Mouse (Mus musculus): Measurements from ENCODE around the gene Tmem212. TPM values are rescaled to one million over a fixed set of nuclear protein-coding genes. Genes with fewer than 3 reads are reported as not detected.

Gene Tmem212
- polyA plus RNA-seq, 1 experiment from 2014 or later, result not detected

GRCm38 (mm10) chr3:27861601-27862000 lies 34.6 kb downstream of the Tmem212 start:
- ATAC-seq (ENCODE audit: insufficient read depth, low FRiP score, low TSS enrichment), result no peak
- WGBS, result 86% methylated on average over 6 of the region's 6 CpGs
- H3K4me1 ChIP-seq (ENCODE audit: control insufficient read depth, insufficient read depth, low read length), result peaks cover 6% of the 10 kb centered on the region; the same call in 1 of the 2 replicates
- H3K27ac ChIP-seq (ENCODE audit: low read depth, low read length), result no peak overlapping the region
- no peak overlapping the region for H3K4me2 ChIP-seq (ENCODE audit: low read depth)
- no peak for DNase-seq (ENCODE audit: low spot score)
- no peaks in the 10 kb centered on the region for H3K36me3 ChIP-seq (ENCODE audit: control insufficient read depth, insufficient read depth, low read length)
- H3K9ac ChIP-seq (ENCODE audit: low read length), result no peak overlapping the region
- no peak overlapping the region for H3K4me3 ChIP-seq (ENCODE audit: low read depth, low read length)
- H3K9me3 ChIP-seq (ENCODE audit: control insufficient read depth, low read length), result no peaks in the 10 kb centered on the region
- H3K27me3 ChIP-seq (ENCODE audit: control insufficient read depth, insufficient read depth, low read length), result no peaks in the 10 kb centered on the region

GRCm38 (mm10) chr3:27861086-27861485 lies 35.1 kb downstream of the Tmem212 start:
- ATAC-seq (ENCODE audit: insufficient read depth, low FRiP score, low TSS enrichment), result no peak
- WGBS, result 87% methylated on average over 6 of the region's 6 CpGs
- Histone ChIP-seq H3K9ac (ENCODE audit: low read length) (no peak overlapping the region), H3K27ac (ENCODE audit: low read depth, low read length) (no peak overlapping the region), H3K36me3 (ENCODE audit: control insufficient read depth, insufficient read depth, low read length) (no peaks in the 10 kb centered on the region), H3K4me3 (ENCODE audit: low read depth, low read length) (no peak overlapping the region), H3K4me2 (ENCODE audit: low read depth) (no peak overlapping the region), H3K4me1 (ENCODE audit: control insufficient read depth, insufficient read depth, low read length) (peaks cover 6% of the 10 kb centered on the region; the same call in 1 of the 2 replicates), H3K9me3 (ENCODE audit: control insufficient read depth, low read length) (no peaks in the 10 kb centered on the region), H3K27me3 (ENCODE audit: control insufficient read depth, insufficient read depth, low read length) (no peaks in the 10 kb centered on the region)
- no peak for DNase-seq (ENCODE audit: low spot score)

DNA sequence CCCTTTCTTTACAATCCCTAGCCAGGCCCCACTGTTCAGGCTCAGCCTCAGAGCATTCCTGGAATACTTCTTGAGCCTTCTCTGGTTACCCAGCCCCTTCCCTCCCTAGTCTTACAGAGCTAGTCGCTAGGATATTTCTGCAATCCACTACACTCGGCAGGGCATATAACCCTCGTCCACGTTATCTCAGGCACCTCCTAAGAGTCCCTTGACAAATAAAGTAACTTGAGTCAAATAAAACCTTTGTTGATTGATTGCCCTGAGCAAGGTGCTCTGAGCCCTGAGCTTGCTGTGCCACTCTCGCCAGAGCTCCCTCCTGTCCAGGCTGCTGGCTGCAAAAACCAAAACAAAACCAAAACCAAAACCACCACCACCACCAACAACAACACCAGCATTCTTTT lies 37.0 kb downstream of the Tmem212 start:
- Histone ChIP-seq H3K4me1 (ENCODE audit: control insufficient read depth, insufficient read depth, low read length) (peaks cover 6% of the 10 kb centered on the region; the same call in 1 of the 2 replicates), H3K36me3 (ENCODE audit: control insufficient read depth, insufficient read depth, low read length) (no peaks in the 10 kb centered on the region), H3K9ac (ENCODE audit: low read length) (no peak overlapping the region), H3K4me2 (ENCODE audit: low read depth) (no peak overlapping the region), H3K4me3 (ENCODE audit: low read depth, low read length) (no peak overlapping the region), H3K27ac (ENCODE audit: low read depth, low read length) (0 out of 2 replicates have a peak overlapping the region, but pooled peaks have one; percentile 10), H3K27me3 (ENCODE audit: control insufficient read depth, insufficient read depth, low read length) (no peaks in the 10 kb centered on the region), H3K9me3 (ENCODE audit: control insufficient read depth, low read length) (no peaks in the 10 kb centered on the region)
- WGBS, result 9% methylated on average over 5 of the region's 5 CpGs
- ATAC-seq (ENCODE audit: insufficient read depth, low FRiP score, low TSS enrichment), result no peak
- DNase-seq (ENCODE audit: low spot score), result peak; percentile 49

GRCm38 (mm10) chr3:27858441-27859115 lies 37.6 kb downstream of the Tmem212 start:
- no peak overlapping the region for H3K4me3 ChIP-seq (ENCODE audit: low read depth, low read length)
- peaks cover 6% of the 10 kb centered on the region; the same call in 1 of the 2 replicates for H3K4me1 ChIP-seq (ENCODE audit: control insufficient read depth, insufficient read depth, low read length)
- no peak overlapping the region for H3K4me2 ChIP-seq (ENCODE audit: low read depth)
- WGBS, result 40% methylated on average over 5 of the region's 5 CpGs
- H3K27ac ChIP-seq (ENCODE audit: low read depth, low read length), result no peak overlapping the region
- H3K36me3 ChIP-seq (ENCODE audit: control insufficient read depth, insufficient read depth, low read length), result no peaks in the 10 kb centered on the region
- ATAC-seq (ENCODE audit: insufficient read depth, low FRiP score, low TSS enrichment) (no peak), DNase-seq (ENCODE audit: low spot score) (no peak)
- H3K27me3 ChIP-seq (ENCODE audit: control insufficient read depth, insufficient read depth, low read length), result no peaks in the 10 kb centered on the region
- no peaks in the 10 kb centered on the region for H3K9me3 ChIP-seq (ENCODE audit: control insufficient read depth, low read length)
- H3K9ac ChIP-seq (ENCODE audit: low read length), result no peak overlapping the region

- no peaks in the 10 kb centered on the region for H3K9me3 ChIP-seq (ENCODE audit: control insufficient read depth, low read length)
- no peak for ATAC-seq (ENCODE audit: insufficient read depth, low FRiP score, low TSS enrichment)
- H3K4me1 ChIP-seq (ENCODE audit: control insufficient read depth, insufficient read depth, low read length), result no peaks in the 10 kb centered on the region; the same call in 1 of the 2 replicates
- DNase-seq (ENCODE audit: low spot score), result no peak
- no peak overlapping the region for H3K27ac ChIP-seq (ENCODE audit: low read depth, low read length)
- H3K36me3 ChIP-seq (ENCODE audit: control insufficient read depth, insufficient read depth, low read length), result no peaks in the 10 kb centered on the region
- 94% methylated on average over 2 of the region's 2 CpGs for WGBS
- no peaks in the 10 kb centered on the region for H3K27me3 ChIP-seq (ENCODE audit: control insufficient read depth, insufficient read depth, low read length)
- no peak overlapping the region for H3K4me2 ChIP-seq (ENCODE audit: low read depth)
- H3K4me3 ChIP-seq (ENCODE audit: low read depth, low read length), result no peak overlapping the region
- no peak overlapping the region for H3K9ac ChIP-seq (ENCODE audit: low read length)
Observed at GRCm38 (mm10) chr3:27856288-27856687, 39.9 kb downstream of the Tmem212 start.

- H3K27ac ChIP-seq (ENCODE audit: low read depth, low read length), result no peak overlapping the region
- H3K9me3 ChIP-seq (ENCODE audit: control insufficient read depth, low read length), result no peaks in the 10 kb centered on the region
- no peak for DNase-seq (ENCODE audit: low spot score)
- H3K36me3 ChIP-seq (ENCODE audit: control insufficient read depth, insufficient read depth, low read length), result no peaks in the 10 kb centered on the region
- H3K4me3 ChIP-seq (ENCODE audit: low read depth, low read length), result no peak overlapping the region
- no peak overlapping the region for H3K9ac ChIP-seq (ENCODE audit: low read length)
- H3K27me3 ChIP-seq (ENCODE audit: control insufficient read depth, insufficient read depth, low read length), result no peaks in the 10 kb centered on the region
- 65% methylated on average over 5 of the region's 5 CpGs for WGBS
- no peak overlapping the region for H3K4me2 ChIP-seq (ENCODE audit: low read depth)
- no peak for ATAC-seq (ENCODE audit: insufficient read depth, low FRiP score, low TSS enrichment)
- H3K4me1 ChIP-seq (ENCODE audit: control insufficient read depth, insufficient read depth, low read length), result no peaks in the 10 kb centered on the region; the same call in 1 of the 2 replicates
Observed at GRCm38 (mm10) chr3:27854431-27855180, 41.6 kb downstream of the Tmem212 start.

DNA sequence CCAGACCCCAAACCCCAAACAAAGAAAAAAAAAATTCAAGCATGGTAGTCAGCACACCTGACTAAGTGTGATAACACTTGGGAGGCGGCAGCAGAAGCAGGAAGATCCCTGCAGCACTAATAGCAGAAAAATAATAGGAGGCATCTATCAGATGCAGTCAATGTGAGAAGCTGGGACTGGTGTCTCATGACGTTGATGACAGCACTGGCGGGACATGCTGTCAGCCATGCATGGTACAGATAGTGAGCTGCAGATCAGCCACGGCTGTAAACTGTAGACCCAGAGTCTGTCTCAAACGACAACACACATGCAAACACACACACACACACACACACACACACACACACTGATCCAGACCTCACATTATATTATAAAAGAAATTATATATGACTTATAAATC lies 52.9 kb downstream of the Tmem212 start:
- no peak for ATAC-seq (ENCODE audit: insufficient read depth, low FRiP score, low TSS enrichment)
- Histone ChIP-seq H3K4me3 (ENCODE audit: low read depth, low read length) (no peak overlapping the region), H3K27ac (ENCODE audit: low read depth, low read length) (no peak overlapping the region), H3K4me1 (ENCODE audit: control insufficient read depth, insufficient read depth, low read length) (no peaks in the 10 kb centered on the region), H3K27me3 (ENCODE audit: control insufficient read depth, insufficient read depth, low read length) (no peaks in the 10 kb centered on the region), H3K9ac (ENCODE audit: low read length) (no peak overlapping the region), H3K36me3 (ENCODE audit: control insufficient read depth, insufficient read depth, low read length) (no peaks in the 10 kb centered on the region), H3K9me3 (ENCODE audit: control insufficient read depth, low read length) (no peaks in the 10 kb centered on the region), H3K4me2 (ENCODE audit: low read depth) (no peak overlapping the region)
- WGBS, result 87% methylated on average over 5 of the region's 5 CpGs
- DNase-seq (ENCODE audit: low spot score), result no peak

- no peak overlapping the region for H3K27ac ChIP-seq (ENCODE audit: low read depth, low read length)
- H3K4me2 ChIP-seq (ENCODE audit: low read depth), result no peak overlapping the region
- WGBS, result 65% methylated on average over 5 of the region's 5 CpGs
- no peaks in the 10 kb centered on the region for H3K27me3 ChIP-seq (ENCODE audit: control insufficient read depth, insufficient read depth, low read length)
- H3K4me3 ChIP-seq (ENCODE audit: low read depth, low read length), result no peak overlapping the region
- DNase-seq (ENCODE audit: low spot score), result no peak
- H3K36me3 ChIP-seq (ENCODE audit: control insufficient read depth, insufficient read depth, low read length), result no peaks in the 10 kb centered on the region
- ATAC-seq (ENCODE audit: insufficient read depth, low FRiP score, low TSS enrichment), result no peak
- no peaks in the 10 kb centered on the region for H3K4me1 ChIP-seq (ENCODE audit: control insufficient read depth, insufficient read depth, low read length)
- H3K9me3 ChIP-seq (ENCODE audit: control insufficient read depth, low read length), result no peaks in the 10 kb centered on the region
- H3K9ac ChIP-seq (ENCODE audit: low read length), result no peak overlapping the region
Observed at GRCm38 (mm10) chr3:27842856-27843255, 53.3 kb downstream of the Tmem212 start.

DNA sequence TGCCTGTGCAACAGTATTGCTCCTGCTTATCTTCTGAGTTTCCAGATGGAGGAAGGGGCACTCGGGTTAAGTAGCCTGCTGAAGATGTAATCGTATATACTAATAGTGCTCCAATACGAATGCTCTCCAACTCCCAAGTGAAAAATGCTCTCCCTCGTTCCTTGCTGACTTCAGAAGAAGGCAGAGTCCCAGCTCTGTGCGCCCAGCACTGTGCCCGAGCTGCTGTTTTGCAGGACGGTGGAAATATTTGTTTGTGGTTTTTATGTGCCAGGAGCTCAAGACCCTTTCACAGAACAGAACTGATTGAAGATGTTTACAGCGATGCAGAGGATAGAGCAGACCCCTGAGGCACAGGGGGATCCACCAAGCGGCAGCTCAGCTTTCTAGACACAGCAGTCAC lies 55.9 kb downstream of the Tmem212 start:
- no peaks in the 10 kb centered on the region for H3K9me3 ChIP-seq (ENCODE audit: control insufficient read depth, low read length)
- no peak for ATAC-seq (ENCODE audit: insufficient read depth, low FRiP score, low TSS enrichment)
- H3K4me3 ChIP-seq (ENCODE audit: low read depth, low read length), result no peak overlapping the region
- H3K4me1 ChIP-seq (ENCODE audit: control insufficient read depth, insufficient read depth, low read length), result no peaks in the 10 kb centered on the region
- no peak overlapping the region for H3K9ac ChIP-seq (ENCODE audit: low read length)
- 85% methylated on average over 9 of the region's 9 CpGs for WGBS
- H3K27me3 ChIP-seq (ENCODE audit: control insufficient read depth, insufficient read depth, low read length), result no peaks in the 10 kb centered on the region
- H3K27ac ChIP-seq (ENCODE audit: low read depth, low read length), result no peak overlapping the region
- no peak for DNase-seq (ENCODE audit: low spot score)
- no peak overlapping the region for H3K4me2 ChIP-seq (ENCODE audit: low read depth)
- no peaks in the 10 kb centered on the region for H3K36me3 ChIP-seq (ENCODE audit: control insufficient read depth, insufficient read depth, low read length)

All from neural tube, embryonic 11.5 days (tissue).